Mouse (Mus musculus) kidney, adult 8-10 months (tissue): Measurements from ENCODE around the gene Tmem117.

Source experiments
- DNase-seq, 2 experiments: peaks; one replicate each; pipeline ENCODE4 v3.0.0; 2022

Gene Tmem117

DNA sequence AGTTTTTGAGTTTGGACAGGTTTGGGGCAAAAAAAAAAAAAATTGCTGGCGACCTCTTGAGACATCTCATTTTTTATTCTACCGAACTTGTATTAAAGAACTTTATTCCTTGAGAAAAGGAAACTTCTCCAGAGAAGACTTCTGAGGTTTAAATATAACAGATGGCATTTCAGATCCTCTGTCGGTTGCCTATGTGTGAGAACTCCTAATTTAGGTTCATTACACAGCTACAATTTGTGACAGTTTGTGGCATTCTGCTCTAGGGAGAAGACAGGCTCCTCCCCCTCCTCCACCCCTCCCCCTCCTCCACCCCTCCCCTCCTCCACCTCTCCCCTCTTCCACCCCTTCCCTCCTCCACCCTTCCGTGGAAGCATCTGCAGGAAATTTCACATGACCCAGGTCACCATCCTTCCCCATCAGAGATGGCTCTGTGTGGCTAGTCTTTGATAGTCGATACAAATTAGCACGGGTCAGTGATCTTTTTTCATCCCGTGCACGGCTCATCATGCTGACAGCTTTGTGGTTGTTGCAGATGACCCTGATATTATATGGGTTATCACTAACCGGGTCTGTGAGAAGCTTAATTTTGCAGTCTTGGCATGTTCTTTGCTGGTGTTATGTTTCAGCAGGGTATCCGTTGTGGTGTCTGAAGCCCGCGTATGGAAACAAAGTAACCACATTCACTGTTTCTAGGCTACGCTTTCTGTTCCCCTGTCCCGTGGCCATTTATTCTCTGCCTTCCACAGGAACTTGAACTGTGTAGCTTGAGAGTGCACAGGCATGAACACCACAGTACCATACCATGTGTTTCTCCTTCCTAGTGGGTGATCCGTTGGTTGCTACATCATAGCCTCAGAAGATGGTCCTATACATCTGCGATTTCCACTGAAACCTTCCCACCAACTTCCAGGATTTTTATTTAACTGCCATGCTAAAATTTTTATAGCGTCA, 147.4 kb downstream of the Tmem117 start:
- no peak for DNase-seq

GRCm38 (mm10) chr15:94781556-94781955, 152.5 kb downstream of the Tmem117 start:
- DNase-seq, result no peak

- no peak for DNase-seq
Measured at GRCm38 (mm10) chr15:94793455-94793854, 164.4 kb downstream of the Tmem117 start.

GRCm38 (mm10) chr15:94795484-94795883, 166.5 kb downstream of the Tmem117 start:
- DNase-seq, result no peak

GRCm38 (mm10) chr15:94798236-94798635, 169.2 kb downstream of the Tmem117 start:
- DNase-seq, result no peak

DNA sequence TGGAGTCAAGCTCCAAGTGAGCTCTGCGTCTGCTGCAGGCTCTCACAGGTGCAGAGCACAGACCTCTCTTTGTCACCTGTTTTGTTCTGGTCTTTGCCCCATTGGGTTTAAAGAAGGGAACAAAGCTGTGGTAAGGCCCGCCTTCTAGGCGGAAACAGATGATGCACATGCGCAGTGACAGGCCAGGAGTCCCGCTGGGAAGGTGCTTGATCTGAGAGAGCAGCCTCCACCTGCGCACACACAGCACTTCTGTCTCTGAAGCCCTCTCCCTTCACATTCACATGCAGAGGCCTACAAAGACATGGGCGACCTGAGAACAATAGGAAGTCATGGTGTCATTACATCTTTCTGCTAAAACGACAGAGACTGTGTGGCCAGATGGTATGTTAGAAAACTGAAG, 172.4 kb downstream of the Tmem117 start:
- no peak for DNase-seq

DNA sequence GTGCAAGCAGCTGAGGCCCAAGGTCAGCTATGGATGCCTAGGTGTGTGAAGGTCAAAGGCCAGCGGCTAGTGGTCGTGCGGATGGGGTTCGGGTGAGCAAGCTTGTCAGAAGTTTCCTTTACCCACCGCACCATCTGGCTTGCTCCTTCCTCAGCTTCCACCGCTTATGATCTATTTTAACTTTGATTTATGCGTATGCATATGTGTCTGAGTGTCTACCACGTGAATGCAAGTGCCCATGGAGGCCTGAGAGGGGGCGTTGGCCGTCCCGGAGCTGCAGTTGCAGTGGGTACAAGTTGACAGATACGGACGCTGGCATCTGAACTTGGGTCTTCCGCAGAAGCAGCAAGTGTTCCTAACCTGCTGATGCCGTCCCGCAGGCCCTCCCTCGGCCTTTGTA, 173.8 kb downstream of the Tmem117 start:
- DNase-seq, result no peak

- no peak for DNase-seq
Measured at GRCm38 (mm10) chr15:94803624-94804342, 174.8 kb downstream of the Tmem117 start.

DNA sequence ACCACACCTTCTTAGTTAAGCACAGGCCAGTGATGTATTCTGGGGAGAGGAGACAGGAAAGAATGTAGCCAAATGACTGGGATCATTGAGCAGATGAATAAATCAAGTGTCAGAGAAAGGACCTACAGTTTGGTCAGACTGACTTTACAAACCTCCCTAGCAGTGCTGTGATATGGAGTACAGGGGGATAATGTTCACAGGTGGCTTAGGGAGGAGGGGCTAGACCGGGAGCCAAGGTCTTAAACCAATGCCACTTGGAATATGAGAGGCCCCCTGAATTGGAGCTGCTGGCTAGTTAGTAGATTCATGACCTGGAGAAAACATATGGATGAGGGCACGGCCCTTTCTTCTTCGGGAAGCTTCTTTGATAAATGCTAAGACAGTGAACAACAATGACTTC, 177.0 kb downstream of the Tmem117 start:
- DNase-seq, result no peak

- DNase-seq, result no peak
Measured at GRCm38 (mm10) chr15:94811550-94811949, 182.5 kb downstream of the Tmem117 start.

DNA sequence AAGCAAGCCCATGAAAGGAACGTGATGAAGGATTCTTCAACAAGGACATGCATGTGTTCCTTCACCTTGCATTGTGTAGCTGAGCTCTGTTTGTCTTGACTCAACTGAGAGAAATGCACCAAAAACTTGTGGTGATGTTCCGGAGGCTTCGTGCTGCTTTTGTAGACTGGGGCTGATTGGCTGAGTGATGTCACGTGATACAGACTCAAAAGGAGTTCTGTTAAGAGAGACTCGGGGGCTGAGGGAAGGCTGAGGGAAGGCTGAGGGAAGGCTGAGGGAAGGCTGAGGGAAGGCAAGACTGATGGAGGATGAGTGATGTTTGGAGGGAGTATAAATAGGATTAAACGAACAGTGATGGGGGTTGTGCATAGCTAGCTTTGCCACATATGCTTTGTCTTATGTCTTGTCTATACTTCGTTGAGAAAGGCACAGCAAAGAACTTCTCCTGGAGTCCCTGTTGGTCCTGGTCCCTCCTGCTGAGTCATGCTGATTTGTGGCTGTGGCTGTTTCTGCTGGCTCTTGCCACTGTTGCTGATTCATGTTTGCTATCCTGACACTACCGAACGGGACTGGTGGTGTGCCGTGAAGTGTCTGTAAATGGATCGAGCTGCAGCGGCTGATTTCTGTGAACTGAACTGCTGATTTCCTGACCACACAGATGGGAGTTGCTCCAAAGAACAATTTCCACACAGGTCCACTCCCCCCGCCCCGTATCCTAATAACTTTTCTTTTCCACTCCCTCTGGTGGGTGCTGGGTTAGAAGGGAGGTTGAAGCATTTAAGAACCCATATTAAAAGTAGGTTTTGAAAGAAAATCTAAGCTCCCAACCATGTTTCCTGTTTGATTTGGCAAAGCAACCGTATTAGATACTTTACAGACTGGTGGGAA, 185.4 kb downstream of the Tmem117 start:
- no peak for DNase-seq

- DNase-seq, result no peak
Measured at GRCm38 (mm10) chr15:94835634-94836033, 206.6 kb downstream of the Tmem117 start.

DNA sequence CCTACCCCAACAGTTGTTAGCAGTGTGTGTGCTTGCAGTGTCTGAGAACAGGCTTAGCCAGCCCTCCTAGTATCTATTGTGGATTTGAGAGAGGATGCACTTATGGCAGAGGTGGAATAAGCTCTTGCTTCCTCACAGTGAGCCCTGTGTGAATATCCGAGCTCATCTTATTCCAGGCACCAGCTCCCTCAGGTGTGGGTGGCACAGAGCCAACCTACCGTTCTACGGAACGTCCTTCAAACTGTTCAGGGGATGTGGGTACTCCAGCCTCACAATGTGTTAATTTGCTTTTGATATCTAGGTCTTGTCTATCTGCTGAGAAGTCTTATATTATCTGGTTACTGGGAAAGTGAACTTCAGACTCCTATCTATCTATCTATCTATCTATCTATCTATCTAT, 209.6 kb downstream of the Tmem117 start:
- DNase-seq, result no peak

DNA sequence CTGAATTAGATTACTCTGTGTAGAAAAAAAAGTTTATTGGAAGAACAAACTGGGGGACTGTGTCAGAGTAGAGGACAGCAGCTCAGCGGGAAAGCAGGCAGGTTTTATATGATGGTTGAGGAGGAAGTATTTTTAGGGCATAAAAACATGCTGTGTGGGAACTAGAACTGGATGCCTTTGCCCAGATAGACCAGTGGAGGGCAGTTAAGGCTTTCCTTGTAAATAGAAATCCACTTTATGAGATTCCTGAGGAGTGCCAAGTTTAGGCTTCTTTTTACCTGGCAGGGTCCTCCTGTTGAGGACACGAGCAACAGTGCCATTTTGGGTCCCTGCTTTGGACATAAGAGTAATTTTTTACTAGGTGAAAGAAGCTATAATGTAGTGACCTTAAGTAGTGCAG, 218.5 kb downstream of the Tmem117 start:
- DNase-seq, result no peak

- no peak for DNase-seq
Measured at GRCm38 (mm10) chr15:94859641-94860040, 230.6 kb downstream of the Tmem117 start.

GRCm38 (mm10) chr15:94861173-94861572, 232.1 kb downstream of the Tmem117 start:
- DNase-seq, result no peak

DNA sequence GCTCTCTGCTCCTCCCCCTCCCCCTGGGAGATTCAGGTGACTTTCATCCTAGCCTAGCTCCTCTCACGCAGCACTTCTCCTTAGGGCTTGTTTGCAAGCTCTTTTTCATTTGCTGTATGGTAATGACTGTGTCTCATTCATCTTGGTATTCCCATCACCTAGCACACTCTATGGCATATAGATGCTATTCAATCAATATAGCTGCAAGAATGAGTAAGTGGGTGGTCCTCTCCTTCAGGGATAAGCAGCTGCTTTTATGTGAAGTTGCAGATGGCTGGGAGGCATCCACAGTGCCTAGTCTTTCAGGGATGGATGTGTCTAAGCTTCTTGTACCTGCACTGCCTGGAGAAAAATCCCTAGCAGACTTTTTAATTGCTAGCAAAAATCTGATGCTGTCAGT, 235.1 kb downstream of the Tmem117 start:
- DNase-seq, result no peak

DNA sequence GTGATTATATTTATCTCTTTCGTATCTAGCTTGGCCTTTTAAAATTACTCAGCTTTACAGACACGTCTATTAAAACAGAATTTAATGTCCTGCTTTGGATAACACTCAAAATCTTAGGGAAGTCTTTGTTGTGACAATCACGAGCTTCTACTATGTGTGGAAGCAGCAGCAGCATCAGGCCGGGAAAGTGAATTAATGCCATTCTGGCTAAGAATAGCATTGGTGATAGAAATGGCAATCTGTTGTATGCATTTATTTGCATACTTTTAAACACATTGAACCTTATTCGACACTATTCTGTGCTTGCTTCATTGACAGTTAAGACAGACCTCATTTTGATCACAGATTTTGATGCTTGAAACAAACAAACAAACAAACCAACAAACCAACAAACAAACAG, 239.3 kb downstream of the Tmem117 start:
- DNase-seq, result no peak

- no peak for DNase-seq
Measured at GRCm38 (mm10) chr15:94885026-94885425, 256.0 kb downstream of the Tmem117 start.

DNA sequence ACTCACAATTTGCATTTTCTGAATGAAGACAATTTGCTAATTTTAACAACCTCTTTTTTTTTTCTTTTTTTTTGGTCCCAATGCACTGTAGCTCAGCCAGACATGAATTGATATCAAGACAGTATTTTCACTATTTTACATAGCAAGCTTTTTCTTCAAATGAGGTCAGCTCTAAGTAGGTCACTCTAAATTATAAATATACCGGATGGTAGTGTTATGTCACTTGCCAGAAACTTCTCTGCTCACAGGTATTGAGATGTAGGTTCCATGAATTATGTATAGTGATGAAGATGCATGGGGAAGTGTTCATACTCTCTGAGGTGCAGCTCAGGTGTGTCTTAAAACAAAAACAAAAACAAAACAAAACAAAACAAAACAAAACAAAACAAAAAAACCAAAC, 264.2 kb downstream of the Tmem117 start:
- no peak for DNase-seq

DNA sequence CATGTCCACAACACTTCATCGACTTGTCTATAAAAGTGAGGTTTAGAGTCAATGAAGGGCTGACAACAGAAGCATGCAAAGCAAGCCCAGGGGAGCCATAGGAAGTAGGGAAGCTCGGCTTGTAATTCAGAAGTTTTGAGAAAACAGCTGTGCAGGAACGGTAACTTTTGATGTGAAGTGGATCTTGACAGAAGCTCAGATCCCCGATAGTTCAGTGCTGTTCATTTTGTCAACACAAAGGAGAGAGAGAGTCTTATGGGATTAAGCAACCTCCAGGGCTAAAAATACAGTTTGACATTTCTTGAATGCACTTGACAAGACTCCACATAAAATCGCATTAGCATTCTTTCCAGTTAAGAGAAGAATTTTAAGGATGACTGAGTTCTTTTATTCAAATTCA, 265.1 kb downstream of the Tmem117 start:
- DNase-seq, result no peak

- no peak for DNase-seq
Measured at GRCm38 (mm10) chr15:94895681-94896080, 266.6 kb downstream of the Tmem117 start.

GRCm38 (mm10) chr15:94903188-94903587, 274.2 kb downstream of the Tmem117 start:
- DNase-seq, result no peak
